Mouse (Mus musculus): ENCODE results near the gene Ankrd44.

Ankrd44 gene

GRCm38 (mm10) chr1:54755690-54756365 is 170.4 kb downstream of the Ankrd44 start:
- no peak for DNase-seq

GRCm38 (mm10) chr1:54749961-54750360 is 176.2 kb downstream of the Ankrd44 start:
- DNase-seq, result no peak

GRCm38 (mm10) chr1:54749516-54749915 is 176.7 kb downstream of the Ankrd44 start:
- no peak for DNase-seq

GRCm38 (mm10) chr1:54747785-54748420 is 178.3 kb downstream of the Ankrd44 start:
- DNase-seq, result no peak

GRCm38 (mm10) chr1:54745666-54746065 is 180.5 kb downstream of the Ankrd44 start:
- no peak for DNase-seq

- no peak for DNase-seq
Observed at GRCm38 (mm10) chr1:54744171-54744570, 182.0 kb downstream of the Ankrd44 start.

GRCm38 (mm10) chr1:54743072-54743471 is 183.1 kb downstream of the Ankrd44 start:
- DNase-seq, result no peak

- DNase-seq, result no peak
Observed at GRCm38 (mm10) chr1:54740936-54741335, 185.3 kb downstream of the Ankrd44 start.

- DNase-seq, result no peak
Observed at GRCm38 (mm10) chr1:54737472-54737871, 188.7 kb downstream of the Ankrd44 start.

- no peak for DNase-seq
Observed at GRCm38 (mm10) chr1:54734917-54735664, 191.1 kb downstream of the Ankrd44 start.

GRCm38 (mm10) chr1:54729316-54729715 is 196.9 kb downstream of the Ankrd44 start:
- no peak for DNase-seq

- DNase-seq, result no peak
Observed at GRCm38 (mm10) chr1:54726555-54726954, 199.6 kb downstream of the Ankrd44 start.

- no peak for DNase-seq
Observed at GRCm38 (mm10) chr1:54716921-54717320, 209.3 kb downstream of the Ankrd44 start.

GRCm38 (mm10) chr1:54715061-54715760 is 211.0 kb downstream of the Ankrd44 start:
- no peak for DNase-seq

GRCm38 (mm10) chr1:54713231-54714173 is 212.7 kb downstream of the Ankrd44 start:
- DNase-seq, result no peak

GRCm38 (mm10) chr1:54711568-54711967 is 214.6 kb downstream of the Ankrd44 start:
- DNase-seq, result no peak

GRCm38 (mm10) chr1:54710550-54710949 is 215.6 kb downstream of the Ankrd44 start:
- no peak for DNase-seq

GRCm38 (mm10) chr1:54707888-54708565 is 218.2 kb downstream of the Ankrd44 start:
- DNase-seq, result no peak

- no peak for DNase-seq
Observed at GRCm38 (mm10) chr1:54707036-54707887, 218.9 kb downstream of the Ankrd44 start.

GRCm38 (mm10) chr1:54706621-54707020 is 219.6 kb downstream of the Ankrd44 start:
- no peak for DNase-seq
